Mouse (Mus musculus): ENCODE measurements around the gene Crtc2.

GRCm38 (mm10) chr3:90266901-90267775 lies 13.2 kb downstream of the Crtc2 start:
- no peak for TF ChIP-seq CTCF (IDR thresholded peaks at IDR 0.05; ENCODE audit: insufficient read depth, low read depth, low read length)
- TF ChIP-seq POLR2A (IDR thresholded peaks at IDR 0.05; ENCODE audit: insufficient read depth, low read depth, low read length) = no peak
